Mouse (Mus musculus): ENCODE measurements around the gene Rbl2.

Gene Rbl2

GRCm38 (mm10) chr8:91069834-91070233 lies at the start of gene Rbl2:
Gene Rbl2, plus strand, starts transcription at chr8:91070057.
- in situ Hi-C loops (cut with MboI, MseI): no loop called here

GRCm38 (mm10) chr8:91034417-91034816 lies 35.4 kb upstream of the Rbl2 start:
- in situ Hi-C loops (cut with MboI, MseI): no loop called here

GRCm38 (mm10) chr8:91036905-91037304 lies 33.0 kb upstream of the Rbl2 start:
- in situ Hi-C loops (cut with MboI, MseI): no loop called here

- in situ Hi-C loops (cut with MboI, MseI): no loop called here
Measured at GRCm38 (mm10) chr8:91038637-91039036, 31.2 kb upstream of the Rbl2 start.

- in situ Hi-C loops (cut with MboI, MseI): no loop called here
Measured at GRCm38 (mm10) chr8:91046370-91046769, 23.5 kb upstream of the Rbl2 start.

- in situ Hi-C loops (cut with MboI, MseI): no loop called here
Measured at GRCm38 (mm10) chr8:91051037-91051436, 18.8 kb upstream of the Rbl2 start.

- in situ Hi-C loops (cut with MboI, MseI): no loop called here
Measured at GRCm38 (mm10) chr8:91054418-91054817, 15.4 kb upstream of the Rbl2 start.

GRCm38 (mm10) chr8:91056848-91057247 lies 13.0 kb upstream of the Rbl2 start:
- in situ Hi-C loops (cut with MboI, MseI): no loop called here

GRCm38 (mm10) chr8:91059086-91059578 lies 10.7 kb upstream of the Rbl2 start:
- in situ Hi-C loops (cut with MboI, MseI): no loop called here

GRCm38 (mm10) chr8:91059884-91060510 lies 9.9 kb upstream of the Rbl2 start:
- in situ Hi-C loops (cut with MboI, MseI): no loop called here

GRCm38 (mm10) chr8:91060555-91061471 lies 9.0 kb upstream of the Rbl2 start:
- in situ Hi-C loops (cut with MboI, MseI): no loop called here

GRCm38 (mm10) chr8:91065179-91065578 lies 4.7 kb upstream of the Rbl2 start:
- in situ Hi-C loops (cut with MboI, MseI): no loop called here

GRCm38 (mm10) chr8:91069407-91069806 lies 450 bp upstream of the Rbl2 start:
- in situ Hi-C loops (cut with MboI, MseI): no loop called here

- in situ Hi-C loops (cut with MboI, MseI): no loop called here
Measured at GRCm38 (mm10) chr8:91070275-91070859, 510 bp downstream of the Rbl2 start.

- in situ Hi-C loops (cut with MboI, MseI): no loop called here
Measured at GRCm38 (mm10) chr8:91077077-91077867, 7.4 kb downstream of the Rbl2 start.

- in situ Hi-C loops (cut with MboI, MseI): no loop called here
Measured at GRCm38 (mm10) chr8:91079678-91080077, 9.8 kb downstream of the Rbl2 start.

GRCm38 (mm10) chr8:91081911-91082310 lies 12.1 kb downstream of the Rbl2 start:
- in situ Hi-C loops (cut with MboI, MseI): no loop called here

GRCm38 (mm10) chr8:91082428-91082827 lies 12.6 kb downstream of the Rbl2 start:
- in situ Hi-C loops (cut with MboI, MseI): no loop called here

GRCm38 (mm10) chr8:91088452-91088851 lies 18.6 kb downstream of the Rbl2 start:
- in situ Hi-C loops (cut with MboI, MseI): no loop called here

GRCm38 (mm10) chr8:91089601-91090000 lies 19.7 kb downstream of the Rbl2 start:
- in situ Hi-C loops (cut with MboI, MseI): no loop called here

GRCm38 (mm10) chr8:91094135-91094534 lies 24.3 kb downstream of the Rbl2 start:
- in situ Hi-C loops (cut with MboI, MseI): no loop called here

- in situ Hi-C loops (cut with MboI, MseI): no loop called here
Measured at GRCm38 (mm10) chr8:91098106-91098505, 28.2 kb downstream of the Rbl2 start.
